16 mouse cellular contexts compared by ENCODE assay signal in the genomic region with DNA sequence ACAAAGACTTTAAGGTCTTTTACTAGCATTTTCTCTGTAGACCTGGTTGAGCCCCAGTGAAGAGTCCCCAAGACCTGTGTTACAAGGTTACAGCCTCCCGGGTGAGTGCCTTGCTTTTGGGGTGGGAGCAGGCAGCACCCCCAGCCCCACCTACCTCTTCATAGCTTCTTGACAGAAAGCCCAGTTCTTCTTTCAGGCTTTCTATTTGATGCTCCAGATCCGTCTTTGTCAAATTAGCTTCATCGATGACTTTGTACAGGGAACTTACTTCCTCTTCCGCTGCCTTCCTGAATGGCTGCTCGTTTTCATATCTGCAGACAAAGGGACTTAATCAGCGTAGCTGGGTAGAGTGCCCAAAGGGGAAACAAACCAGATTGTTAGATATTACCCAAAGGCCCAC. TPM values are rescaled to one million over a fixed set of nuclear protein-coding genes. Genes with fewer than 3 reads are reported as not detected.
DNase-seq lines count a peak whose midpoint lies in the region; ATAC-seq lines count a peak whose summit lies in the region.
"Had no signal": no experiment of that assay in that cellular context is flagged by ENCODE, and none has a peak within 500 bp of the region (broad histone marks: within the 10 kb centered on the region; RNA-seq: fewer than 3 reads in every experiment).

No protein-coding gene starts in this region.

- intact Hi-C loops in left cerebral cortex, postnatal 14 days (cut with DNase I) = no loop called here

- peak; percentile 42 to 50 for DNase-seq in spleen, postnatal 36 days (ENCODE audit: low spot score in 2 of 2)
- no peak for DNase-seq in spleen, postnatal 10 days (ENCODE audit: low spot score in 2 of 2)
- DNase-seq in B cell, adult 2 months = peak; percentile 64
- DNase-seq in left cerebral cortex, postnatal 14 days (ENCODE audit: low spot score in 2 of 2) = no peak
- DNase-seq: cerebellum, adult 9-11 months; gastrocnemius, postnatal 10 days; heart, postnatal 14 days; layer of hippocampus, postnatal 36 days; lung, embryonic 14.5 days; right cerebral cortex, postnatal 4 days had no signal

- ATAC-seq in common myeloid progenitor, adult 5-6 weeks (replicated peaks; ENCODE audit: low read depth, poor library complexity, severe bottlenecking) = peak; percentile 56
- ATAC-seq in neutrophil, adult 5-6 weeks (ENCODE audit: extremely low read depth, insufficient number of reproducible peaks, low FRiP score, poor library complexity, severe bottlenecking) = 0 out of 2 replicates have a peak, but pooled peaks have one; percentile 4
- ATAC-seq in erythroblast, adult 5-6 weeks (replicated peaks; ENCODE audit: low FRiP score, poor library complexity, severe bottlenecking) = no peak
- ATAC-seq: forebrain, embryonic 13.5 days; intestine, embryonic 16.5 days had no signal

RNA-seq across cellular contexts. Expression of a gene that starts 30.6 kb away (rescaled TPM):
- total RNA-seq in common myeloid progenitor, adult 5-6 weeks (2017) = 2.4 and 3.8 TPM in 2 replicates
- 19.3 and 24.9 TPM in 2 replicates for total RNA-seq in neutrophil, adult 5-6 weeks (2017)
- total RNA-seq in erythroblast, adult 5-6 weeks (2015; ENCODE audit: low replicate concordance) = not detected in 2 replicates
- total RNA-seq in erythroblast, adult 5-6 weeks (2017; ENCODE audit: low replicate concordance) = not detected in 2 replicates
- total RNA-seq in left cerebral cortex, postnatal 14 days (2021) = 1 to 10 TPM; 2.6 to 6.9 TPM
- total RNA-seq: adrenal gland, postnatal 4 days had no signal

Comparison
In these comparisons a context has a peak if more than half of its experiments do, and no peak if none do; other contexts are left out.
1. DNase-seq: peak in spleen, postnatal 36 days (2 of 2) and B cell, adult 2 months (2 of 2); none in spleen, postnatal 10 days (0 of 2) and left cerebral cortex, postnatal 14 days (0 of 2).